In the genomic region with DNA sequence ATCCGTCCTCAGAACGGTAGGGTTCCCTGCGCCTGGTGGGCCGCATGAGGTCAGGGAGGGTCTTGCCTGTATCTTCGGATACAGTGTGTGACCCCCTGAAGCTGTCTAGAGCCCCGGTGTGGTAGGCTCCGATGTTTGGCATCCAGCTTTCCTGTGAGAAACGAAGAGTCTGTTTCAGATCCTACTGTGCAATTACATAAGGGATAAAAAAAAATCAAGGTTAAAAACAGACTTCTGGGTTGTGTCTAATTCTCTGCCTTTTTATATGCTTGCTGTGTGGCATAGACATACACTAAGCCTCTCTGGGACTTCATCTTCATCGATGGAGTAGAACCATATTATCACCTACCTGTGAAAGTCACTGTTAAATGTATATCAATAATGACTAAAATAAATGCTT, we compare ENCODE assay signal across 23 mouse cellular contexts. TPM values are rescaled to one million over a fixed set of nuclear protein-coding genes. Genes with fewer than 3 reads are reported as not detected.
"Had no signal": no experiment of that assay in that cellular context is flagged by ENCODE, and none has a peak within 500 bp of the region (broad histone marks: within the 10 kb centered on the region; RNA-seq: fewer than 3 reads in every experiment).

No protein-coding gene starts in this region.

- H3K4me3 ChIP-seq: gastrocnemius, adult 2 months; heart, adult 2 months; heart, embryonic 13.5 days; heart, embryonic 15.5 days; hindbrain, embryonic 10.5 days; hindbrain, embryonic 12.5 days; intestine, embryonic 15.5 days; limb, embryonic 10.5 days; limb, embryonic 12.5 days; liver, embryonic 13.5 days; liver, embryonic 15.5 days had no signal

- H3K36me3 ChIP-seq: heart, embryonic 13.5 days; heart, embryonic 15.5 days; hindbrain, embryonic 10.5 days; hindbrain, embryonic 12.5 days; intestine, embryonic 15.5 days; limb, embryonic 10.5 days; limb, embryonic 12.5 days; liver, embryonic 13.5 days; liver, embryonic 15.5 days had no signal

- H3K27ac ChIP-seq: gastrocnemius, adult 2 months; heart, adult 2 months; heart, embryonic 13.5 days; heart, embryonic 15.5 days; hindbrain, embryonic 10.5 days; hindbrain, embryonic 12.5 days; hindbrain, embryonic 14.5 days; intestine, embryonic 15.5 days; limb, embryonic 10.5 days; limb, embryonic 12.5 days; liver, embryonic 13.5 days; liver, embryonic 15.5 days had no signal

- H3K27me3 ChIP-seq: heart, embryonic 15.5 days; intestine, embryonic 15.5 days; liver, embryonic 15.5 days had no signal

- H3K4me1 ChIP-seq: intestine, embryonic 15.5 days; liver, embryonic 13.5 days; liver, embryonic 15.5 days had no signal

- DNase-seq: gastrocnemius, postnatal 14 days; heart, adult 11 months; heart, adult 2 months; heart, postnatal 4 days; kidney, adult 18-20 months; kidney, adult 8-10 months; kidney, postnatal 10 days; kidney, postnatal 25 days; kidney, postnatal 4 days; liver; liver, embryonic 13.5 days; liver, postnatal 0 days had no signal

- H3K9me3 ChIP-seq: heart, embryonic 13.5 days; heart, embryonic 15.5 days; hindbrain, embryonic 10.5 days; hindbrain, embryonic 12.5 days; intestine, embryonic 15.5 days; limb, embryonic 10.5 days; limb, embryonic 12.5 days; liver, embryonic 13.5 days; liver, embryonic 15.5 days had no signal

RNA-seq across cellular contexts. Expression of a gene that starts 26.1 kb away (rescaled TPM):
- polyA plus RNA-seq: inflammation-experienced regulatory T-cells, adult 6 months had no signal
